Mouse (Mus musculus) heart, postnatal 0 days (tissue): ENCODE measurements around the gene Mmp19. TPM values are rescaled to one million over a fixed set of nuclear protein-coding genes. Genes with fewer than 3 reads are reported as not detected.

ENCODE experiments used
- ATAC-seq: fragments of 200-750 bp; cut with Nextera tagmentation; 2 replicates; pipeline ENCODE4 v1.8.0; 2017; ENCODE audit warnings: low read depth, moderate number of reproducible peaks, moderate library complexity; ENCODE audit not compliant: insufficient read depth
- DNase-seq: peaks from one replicate; pipeline ENCODE4 v3.0.0-alpha.2; 2016; ENCODE audit warnings: low spot score
- H3K27ac ChIP-seq: fragments of 300-500 bp; sonication (generic); 2 replicates; pipeline ENCODE4 v1.5.1; 2014; ENCODE audit warnings: low read depth, mild to moderate bottlenecking
- H3K27me3 ChIP-seq: fragments of 300-500 bp; sonication (generic); 2 replicates; pipeline ENCODE4 v1.6.1; 2014; ENCODE audit warnings: low read length, mixed read lengths; ENCODE audit not compliant: control insufficient read depth, insufficient read depth
- H3K36me3 ChIP-seq: fragments of 300-500 bp; sonication (generic); replicated peaks from 2 replicates; pipeline ENCODE4 v1.6.1; 2014; ENCODE audit warnings: low read length, mixed read lengths; ENCODE audit not compliant: control insufficient read depth, insufficient read depth
- H3K4me1 ChIP-seq: fragments of 300-500 bp; sonication (generic); 2 replicates; pipeline ENCODE4 v1.6.1; 2014; ENCODE audit warnings: antibody characterized with exemption; ENCODE audit not compliant: control insufficient read depth, insufficient read depth
- H3K4me2 ChIP-seq: fragments of 300-500 bp; sonication (generic); 2 replicates; pipeline ENCODE4 v1.6.1; 2014; ENCODE audit warnings: low read depth, mild to moderate bottlenecking, low read length, moderate library complexity
- H3K4me3 ChIP-seq: fragments of 300-500 bp; sonication (generic); 2 replicates; pipeline ENCODE4 v1.5.1; 2014; ENCODE audit warnings: low read depth, low read length
- H3K9ac ChIP-seq: fragments of 300-500 bp; sonication (generic); replicated peaks from 2 replicates; pipeline ENCODE4 v1.6.1; 2014; ENCODE audit warnings: low read depth, low read length, mixed read lengths
- H3K9me3 ChIP-seq: fragments of 300-500 bp; sonication (generic); replicated peaks from 2 replicates; pipeline ENCODE4 v1.6.1; 2016; ENCODE audit warnings: low read length; ENCODE audit not compliant: control insufficient read depth
- CTCF ChIP-seq: IDR thresholded peaks from 2 replicates; pipeline ENCODE4 v1.5.1; 2016; ENCODE audit warnings: antibody characterized with exemption, control low read depth, low read depth
- EP300 ChIP-seq: IDR thresholded peaks from 2 replicates; pipeline ENCODE4 v1.6.1; 2016; ENCODE audit warnings: antibody characterized with exemption, low read depth
- WGBS: fragments of 180-500 bp; shearing (Covaris S2); extraction: QIAGEN DNeasy Blood & Tissue Kit; methylation state at CpG from one replicate; pipeline ENCODE4 v1.1.7; 2014; 5-methylcytosine and 5-hydroxymethylcytosine counted together
- polyA plus RNA-seq: library from polyadenylated mRNA; unstranded; fragments of >200 nt; fragmentation: Nextera tagmentation; extraction: Ambion mirVana; gene quantifications from 2 replicates; pipeline ENCODE4 v1.2.1, GENCODE M21; 2015
- total RNA-seq: library from RNA; depleted of rRNA; stranded (reverse); fragments of >200 nt; gene quantifications from 2 replicates; pipeline ENCODE4 v1.2.3, GENCODE M21; 2014; ENCODE audit warnings: low replicate concordance

Mmp19 gene
- total and polyA plus RNA-seq, 2 experiments from 2014 or later, result 1.00 to 5.1 TPM

GRCm38 (mm10) chr10:128801981-128802495, 11.3 kb downstream of the Mmp19 start:
- WGBS, result 89% methylated on average over 16 of the region's 16 CpGs

GRCm38 (mm10) chr10:128802956-128803355, 12.2 kb downstream of the Mmp19 start:
- H3K9ac ChIP-seq, result peak overlapping the region; percentile 79; the same call in 1 of the 2 replicates
- no peaks in the 10 kb centered on the region for H3K9me3 ChIP-seq
- H3K27ac ChIP-seq, result peak overlapping the region; percentile 98; the same call in 1 of the 2 replicates
- DNase-seq (no peak), ATAC-seq (no peak)
- TF ChIP-seq CTCF (no peak), EP300 (no peak)
- peak overlapping the region; percentile 73 for H3K4me3 ChIP-seq
- 47% methylated on average over 4 of the region's 4 CpGs for WGBS
- H3K4me2 ChIP-seq, result peak overlapping the region; percentile 80
- peaks cover 27% of the 10 kb centered on the region for H3K4me1 ChIP-seq
- no peaks in the 10 kb centered on the region for H3K27me3 ChIP-seq
- H3K36me3 ChIP-seq, result peaks cover 14% of the 10 kb centered on the region

More at GRCm38 (mm10) chr10:128801981-128802495, 11.3 kb downstream of the Mmp19 start:
- Histone ChIP-seq H3K4me2 (peak overlapping the region; percentile 80; the same call in 1 of the 2 replicates), H3K27me3 (no peaks in the 10 kb centered on the region), H3K36me3 (peaks cover 14% of the 10 kb centered on the region), H3K27ac (no peak overlapping the region), H3K9me3 (no peaks in the 10 kb centered on the region), H3K9ac (no peak overlapping the region), H3K4me3 (peak overlapping the region; percentile 73; the same call in 1 of the 2 replicates), H3K4me1 (peaks cover 17% of the 10 kb centered on the region)
- TF ChIP-seq EP300 (no peak), CTCF (no peak)
- ATAC-seq (no peak), DNase-seq (no peak)

GRCm38 (mm10) chr10:128803361-128803760, 12.7 kb downstream of the Mmp19 start:
- DNase-seq (no peak), ATAC-seq (no peak)
- H3K9me3 ChIP-seq, result no peaks in the 10 kb centered on the region
- H3K4me3 ChIP-seq, result peak overlapping the region; percentile 73
- H3K4me1 ChIP-seq, result peaks cover 30% of the 10 kb centered on the region
- WGBS, result 12% methylated on average over 6 of the region's 6 CpGs
- peaks cover 16% of the 10 kb centered on the region for H3K36me3 ChIP-seq
- H3K4me2 ChIP-seq, result peak overlapping the region; percentile 80
- no peak for TF ChIP-seq EP300
- no peak for TF ChIP-seq CTCF
- H3K27ac ChIP-seq, result peak overlapping the region; percentile 98
- H3K27me3 ChIP-seq, result no peaks in the 10 kb centered on the region
- peak overlapping the region; percentile 79 for H3K9ac ChIP-seq

- Histone ChIP-seq H3K4me1 (peaks cover 34% of the 10 kb centered on the region), H3K4me3 (peak within 1 kb of the TSS; percentile 73), H3K27me3 (no peaks in the 10 kb centered on the region), H3K9me3 (no peaks in the 10 kb centered on the region), H3K9ac (peak within 1 kb of the TSS; percentile 79), H3K27ac (peak within 1 kb of the TSS; percentile 98), H3K4me2 (peak within 1 kb of the TSS; percentile 80), H3K36me3 (peaks cover 20% of the 10 kb centered on the region)
- TF ChIP-seq EP300, result no peak
- no peak for TF ChIP-seq CTCF
- WGBS, result 0% methylated on average over 14 of the region's 14 CpGs
- ATAC-seq (no peak; the same call in 1 of the 2 replicates), DNase-seq (peak; percentile 52)
Measured at GRCm38 (mm10) chr10:128803771-128804270, 13.1 kb downstream of the Mmp19 start, which contains the start of gene Dnajc14. TSS of gene Dnajc14 (plus strand) at chr10:128804062.

GRCm38 (mm10) chr10:128804271-128805091, 13.8 kb downstream of the Mmp19 start, which contains the start of gene Tmem198b:
TSS of gene Tmem198b (minus strand) at chr10:128804370.
- Histone ChIP-seq H3K4me1 (peaks cover 39% of the 10 kb centered on the region), H3K27ac (peak within 1 kb of the TSS; percentile 98), H3K27me3 (no peaks in the 10 kb centered on the region), H3K9me3 (no peaks in the 10 kb centered on the region), H3K9ac (peak within 1 kb of the TSS; percentile 79), H3K36me3 (peaks cover 21% of the 10 kb centered on the region), H3K4me2 (peak within 1 kb of the TSS; percentile 80), H3K4me3 (peak within 1 kb of the TSS; percentile 73)
- DNase-seq (peak; percentile 68), ATAC-seq (peak; percentile 45)
- TF ChIP-seq EP300, result peak; percentile 8; the same call in 1 of the 2 replicates
- no peak for TF ChIP-seq CTCF
- under 1% methylated on average over 28 of the region's 28 CpGs for WGBS
